Mouse (Mus musculus) midbrain, embryonic 11.5 days (tissue): ENCODE measurements at regions not wholly inside any gene's neighbourhood (a gene's known extent, or its start where the extent isn't known, plus 50 kb on each side); places are given as distances from the start of the nearest gene placed in this dataset.

Experiments used
- ATAC-seq: fragments of 200-750 bp; cut with Nextera tagmentation; 2 replicates; pipeline ENCODE4 v1.8.0; 2017; ENCODE audit warnings: moderate TSS enrichment, moderate library complexity; ENCODE audit not compliant: low FRiP score
- DNase-seq: peaks from one replicate; pipeline ENCODE4 v3.0.0; 2015; ENCODE audit warnings: low spot score; ENCODE audit errors: missing footprints
- H3K27ac ChIP-seq: fragments of 300-500 bp; sonication (generic); 2 replicates; pipeline ENCODE4 v1.5.1; 2014; ENCODE audit warnings: low read depth, low read length
- H3K27me3 ChIP-seq: fragments of 300-500 bp; sonication (generic); 2 replicates; pipeline ENCODE4 v1.6.1; 2014; ENCODE audit warnings: mild to moderate bottlenecking, low read length, moderate library complexity, mixed read lengths; ENCODE audit not compliant: control insufficient read depth, insufficient read depth
- H3K36me3 ChIP-seq: fragments of 300-500 bp; sonication (generic); 2 replicates; pipeline ENCODE4 v1.6.1; 2014; ENCODE audit warnings: mild to moderate bottlenecking, low read length, moderate library complexity, mixed read lengths; ENCODE audit not compliant: control insufficient read depth, insufficient read depth
- H3K4me1 ChIP-seq: fragments of 300-500 bp; sonication (generic); 2 replicates; pipeline ENCODE4 v1.6.1; 2014; ENCODE audit warnings: low read length; ENCODE audit not compliant: control insufficient read depth, insufficient read depth
- H3K4me2 ChIP-seq: fragments of 300-500 bp; sonication (generic); 2 replicates; pipeline ENCODE4 v1.6.1; 2014; ENCODE audit warnings: mild to moderate bottlenecking, moderate library complexity
- H3K4me3 ChIP-seq: fragments of 300-500 bp; sonication (generic); 2 replicates; pipeline ENCODE4 v1.5.1; 2014; ENCODE audit warnings: low read depth, low read length
- H3K9ac ChIP-seq: fragments of 300-500 bp; sonication (generic); 2 replicates; pipeline ENCODE4 v1.6.1; 2014; ENCODE audit warnings: low read length
- H3K9me3 ChIP-seq: fragments of 300-500 bp; sonication (generic); 2 replicates; pipeline ENCODE4 v1.6.1; 2016; ENCODE audit warnings: low read length; ENCODE audit not compliant: control insufficient read depth
- WGBS: fragments of 180-500 bp; shearing (Covaris S2); extraction: QIAGEN DNeasy Blood & Tissue Kit; methylation state at CpG from one replicate; pipeline ENCODE4 v1.1.7; 2014; 5-methylcytosine and 5-hydroxymethylcytosine counted together

- Histone ChIP-seq H3K4me3 (no peak overlapping the region), H3K27me3 (no peaks in the 10 kb centered on the region), H3K4me2 (no peak overlapping the region), H3K36me3 (no peaks in the 10 kb centered on the region), H3K4me1 (no peaks in the 10 kb centered on the region), H3K27ac (no peak overlapping the region), H3K9me3 (no peaks in the 10 kb centered on the region), H3K9ac (no peak overlapping the region)
- WGBS: 78% methylated on average over 8 of the region's 8 CpGs
- ATAC-seq (no peak), DNase-seq (no peak)
Measured at GRCm38 (mm10) chr5:43392908-43393545, 122.3 kb upstream of the C1qtnf7 start.

- no peak overlapping the region for H3K9ac ChIP-seq
- DNase-seq: no peak
- no peaks in the 10 kb centered on the region for H3K36me3 ChIP-seq
- 96% methylated on average over 2 of the region's 2 CpGs for WGBS
- no peaks in the 10 kb centered on the region for H3K4me1 ChIP-seq
- no peak overlapping the region for H3K4me2 ChIP-seq
- no peaks in the 10 kb centered on the region for H3K27me3 ChIP-seq
- H3K27ac ChIP-seq: no peak overlapping the region
- no peak for ATAC-seq
- H3K9me3 ChIP-seq: no peaks in the 10 kb centered on the region
- no peak overlapping the region for H3K4me3 ChIP-seq
Measured at GRCm38 (mm10) chr5:43417259-43417658, 98.1 kb upstream of the C1qtnf7 start.

- Histone ChIP-seq H3K4me2 (no peak overlapping the region), H3K9ac (no peak overlapping the region), H3K4me3 (no peak overlapping the region), H3K36me3 (no peaks in the 10 kb centered on the region), H3K4me1 (no peaks in the 10 kb centered on the region), H3K9me3 (no peaks in the 10 kb centered on the region), H3K27ac (no peak overlapping the region), H3K27me3 (no peaks in the 10 kb centered on the region)
- DNase-seq (peak; percentile 94), ATAC-seq (peak; percentile 84)
- WGBS: 76% methylated on average over 9 of the region's 9 CpGs
Measured at GRCm38 (mm10) chr5:43422815-43423687, 92.3 kb upstream of the C1qtnf7 start.

- Histone ChIP-seq H3K9ac (no peak overlapping the region), H3K4me1 (no peaks in the 10 kb centered on the region), H3K9me3 (no peaks in the 10 kb centered on the region), H3K36me3 (no peaks in the 10 kb centered on the region), H3K4me2 (no peak overlapping the region), H3K4me3 (no peak overlapping the region), H3K27me3 (no peaks in the 10 kb centered on the region), H3K27ac (no peak overlapping the region)
- 80% methylated on average over 9 of the region's 9 CpGs for WGBS
- ATAC-seq (no peak), DNase-seq (no peak)
Measured at GRCm38 (mm10) chr5:43424551-43425257, 90.6 kb upstream of the C1qtnf7 start.

- DNase-seq: no peak
- Histone ChIP-seq H3K4me3 (no peak overlapping the region), H3K4me2 (no peak overlapping the region), H3K9ac (no peak overlapping the region), H3K27ac (no peak overlapping the region), H3K36me3 (no peaks in the 10 kb centered on the region), H3K9me3 (no peaks in the 10 kb centered on the region), H3K4me1 (no peaks in the 10 kb centered on the region), H3K27me3 (no peaks in the 10 kb centered on the region)
- WGBS: 91% methylated on average over 2 of the region's 2 CpGs
- no peak for ATAC-seq
Measured at GRCm38 (mm10) chr5:43433337-43433736, 82.0 kb upstream of the C1qtnf7 start.

- DNase-seq (no peak), ATAC-seq (no peak)
- no peak overlapping the region for H3K4me3 ChIP-seq
- H3K27me3 ChIP-seq: no peaks in the 10 kb centered on the region
- H3K9ac ChIP-seq: no peak overlapping the region
- H3K27ac ChIP-seq: no peak overlapping the region
- no peak overlapping the region for H3K4me2 ChIP-seq
- H3K4me1 ChIP-seq: no peaks in the 10 kb centered on the region
- WGBS: 54% methylated on average over 2 of the region's 2 CpGs
- H3K9me3 ChIP-seq: no peaks in the 10 kb centered on the region
- no peaks in the 10 kb centered on the region for H3K36me3 ChIP-seq
Measured at GRCm38 (mm10) chr5:43439191-43439590, 76.1 kb upstream of the C1qtnf7 start.

- no peaks in the 10 kb centered on the region for H3K36me3 ChIP-seq
- H3K4me2 ChIP-seq: no peak overlapping the region
- H3K9me3 ChIP-seq: no peaks in the 10 kb centered on the region
- WGBS: 88% methylated on average over 3 of the region's 3 CpGs
- H3K27me3 ChIP-seq: no peaks in the 10 kb centered on the region
- no peak overlapping the region for H3K9ac ChIP-seq
- H3K4me1 ChIP-seq: no peaks in the 10 kb centered on the region
- no peak overlapping the region for H3K4me3 ChIP-seq
- ATAC-seq (no peak), DNase-seq (no peak)
- H3K27ac ChIP-seq: no peak overlapping the region
Measured at GRCm38 (mm10) chr5:43441306-43441705, 74.0 kb upstream of the C1qtnf7 start.

GRCm38 (mm10) chr5:43444582-43445214 lies 70.6 kb upstream of the C1qtnf7 start:
- no peak overlapping the region for H3K27ac ChIP-seq
- no peaks in the 10 kb centered on the region for H3K36me3 ChIP-seq
- ATAC-seq (no peak), DNase-seq (no peak)
- no peaks in the 10 kb centered on the region for H3K4me1 ChIP-seq
- no peak overlapping the region for H3K9ac ChIP-seq
- no peak overlapping the region for H3K4me3 ChIP-seq
- no peak overlapping the region for H3K4me2 ChIP-seq
- no peaks in the 10 kb centered on the region; the same call in 1 of the 2 replicates for H3K9me3 ChIP-seq
- H3K27me3 ChIP-seq: no peaks in the 10 kb centered on the region
- WGBS: 80% methylated on average over 3 of the region's 3 CpGs
